Mouse (Mus musculus) macrophage (primary cell): ENCODE measurements around the gene Eva1c. TPM values are rescaled to one million over a fixed set of nuclear protein-coding genes. Genes with fewer than 3 reads are reported as not detected.
A peak's percentile ranks its signal among the peaks of the same experiment; 100 is the strongest.

Experiments used
- H3K27ac ChIP-seq: fragments of 350-480 bp; formaldehyde crosslinking; 2 replicates; pipeline ENCODE4 v1.9.0; 2021
- H3K36me3 ChIP-seq: fragments of 350-480 bp; formaldehyde crosslinking; 2 replicates; pipeline ENCODE4 v1.9.0; 2021; ENCODE audit errors: inconsistent target
- H3K4me3 ChIP-seq: fragments of 350-480 bp; formaldehyde crosslinking; 2 replicates; pipeline ENCODE4 v1.9.0; 2021; ENCODE audit errors: inconsistent target
- H3K79me2 ChIP-seq: fragments of 350-480 bp; formaldehyde crosslinking; 2 replicates; pipeline ENCODE4 v1.9.0; 2021; ENCODE audit errors: inconsistent target
- WGBS: methylation state at CpG from one replicate; pipeline ENCODE4 v1.1.7; 2026; ENCODE audit warnings: inconsistent platforms; ENCODE audit not compliant: missing documents; 5-methylcytosine and 5-hydroxymethylcytosine counted together
- polyA plus RNA-seq: library from polyadenylated mRNA; stranded (reverse); fragments of 250-400 nt; gene quantifications from 3 replicates; pipeline ENCODE4 v1.2.4, GENCODE M21; 2018; ENCODE audit warnings: inconsistent platforms

Gene Eva1c
- polyA plus RNA-seq, 1 experiment from 2014 or later = not detected

DNA sequence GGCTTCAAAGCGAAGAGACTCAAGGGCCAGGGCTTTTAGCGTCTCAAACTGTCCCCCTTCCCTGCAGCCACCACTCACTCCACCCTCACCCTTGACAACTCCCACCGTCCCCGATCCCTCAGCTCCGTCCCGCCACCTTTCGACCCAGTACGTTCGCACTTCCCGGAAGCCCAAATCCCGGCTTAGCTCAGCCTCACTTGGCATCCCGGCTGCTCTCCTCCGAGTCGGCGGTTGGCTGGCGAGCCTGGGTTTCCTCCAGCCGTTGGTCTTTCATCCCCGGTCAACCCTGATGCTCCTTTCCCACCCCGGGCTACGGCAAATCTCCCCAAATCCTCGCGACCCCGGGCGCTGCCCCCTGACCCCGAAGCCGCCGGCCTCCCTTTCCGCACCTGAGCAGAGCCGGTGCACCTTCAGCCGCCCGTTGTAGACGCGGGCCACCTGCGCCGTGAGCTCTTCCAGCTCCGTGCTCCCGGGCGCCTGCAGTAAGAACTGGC lies 107.7 kb downstream of the Eva1c start:
- Histone ChIP-seq H3K79me2 (no peaks in the 10 kb centered on the region), H3K36me3 (peaks cover 24% of the 10 kb centered on the region), H3K27ac (peak overlapping the region; percentile 13; the same call in 1 of the 2 replicates), H3K4me3 (peak overlapping the region; percentile 71)
- under 1% methylated on average over 35 of the region's 38 CpGs for whole genome bisulfite sequencing

DNA sequence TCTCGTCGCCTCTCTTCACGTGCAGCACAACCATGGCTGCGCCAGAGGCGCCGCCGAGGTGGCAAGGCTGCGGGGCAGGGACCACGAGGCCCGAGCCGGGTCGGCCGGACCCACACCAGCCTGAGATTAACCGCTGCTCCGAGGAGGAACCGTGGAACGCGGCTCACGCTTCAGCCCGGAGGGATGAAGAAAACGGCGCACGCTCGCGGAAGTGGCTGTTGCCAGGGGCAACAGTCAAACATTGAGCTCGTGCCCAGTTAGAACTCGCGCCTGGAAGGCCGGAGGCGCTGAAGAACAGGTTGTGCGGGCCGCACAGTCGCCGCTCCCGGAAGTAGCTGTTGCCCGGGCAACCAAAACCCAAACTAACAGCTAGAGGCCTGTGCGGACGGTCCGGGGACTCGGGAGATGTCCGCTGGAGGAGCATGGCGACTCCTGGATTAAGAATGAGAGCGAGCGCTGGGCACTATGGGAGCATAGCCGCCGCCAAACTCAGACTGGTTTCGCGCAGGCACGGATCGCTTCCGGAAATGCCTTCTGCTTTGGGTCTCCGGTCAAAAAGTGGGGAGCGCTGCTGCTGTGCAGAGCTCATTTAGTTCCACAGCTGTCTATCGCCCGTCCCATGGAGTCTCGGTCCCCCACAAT lies 108.3 kb downstream of the Eva1c start, which contains the start of gene Cfap298:
Gene Cfap298 (minus strand): TSS at position 428 of the 642 bp plus-strand sequence.
- H3K36me3 ChIP-seq = peaks cover 28% of the 10 kb centered on the region
- no peaks in the 10 kb centered on the region for H3K79me2 ChIP-seq
- under 1% methylated on average over 56 of the region's 56 CpGs for WGBS

DNA sequence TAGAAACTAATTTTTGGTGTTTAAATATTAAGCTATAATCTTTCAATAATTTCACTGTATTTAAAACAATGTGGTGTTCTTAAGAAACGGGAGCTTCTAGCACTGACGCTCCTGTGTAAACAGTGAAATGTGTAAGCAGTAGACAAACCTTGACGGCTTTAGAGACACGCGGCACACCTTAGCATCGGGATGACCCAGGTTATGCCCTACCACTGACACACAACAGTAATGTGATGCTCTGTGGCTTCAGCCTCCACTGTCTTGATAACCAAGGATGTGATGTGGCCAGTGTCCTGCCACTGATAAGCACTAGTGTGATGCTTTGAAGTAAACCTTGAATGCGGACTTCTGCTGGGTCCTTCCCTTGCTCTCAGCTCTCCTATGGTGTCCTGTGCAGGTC lies 114.7 kb downstream of the Eva1c start:
- H3K36me3 ChIP-seq = peaks cover 91% of the 10 kb centered on the region
- H3K79me2 ChIP-seq = no peaks in the 10 kb centered on the region
- no peak overlapping the region for H3K27ac ChIP-seq
- no peak overlapping the region for H3K4me3 ChIP-seq
- WGBS = 93% methylated on average over 7 of the region's 7 CpGs

More for the DNA sequence above, 108.3 kb downstream of the Eva1c start, which contains the start of gene Cfap298:
- peak within 1 kb of the TSS; percentile 71 for H3K4me3 ChIP-seq
- peak within 1 kb of the TSS; percentile 13; the same call in 1 of the 2 replicates for H3K27ac ChIP-seq

DNA sequence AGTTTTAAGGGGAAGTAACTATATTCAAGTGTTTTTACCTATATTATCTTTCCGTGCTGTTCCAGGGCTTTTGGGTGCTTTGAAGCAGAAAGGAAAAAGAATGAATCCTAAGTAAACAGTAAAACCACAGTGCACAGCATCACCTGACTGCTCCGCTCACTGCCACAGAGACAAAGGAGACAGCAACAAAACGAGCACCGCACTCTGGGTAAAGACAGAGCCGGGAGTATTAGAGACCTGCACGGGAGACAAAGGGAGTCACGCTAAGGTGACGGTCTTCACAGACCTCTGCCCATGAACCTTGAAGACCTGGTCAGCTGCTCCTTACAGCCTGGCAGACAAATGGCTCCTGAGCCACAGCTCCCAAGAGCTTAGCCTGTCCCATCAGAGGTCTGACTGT lies 120.5 kb downstream of the Eva1c start:
- H3K27ac ChIP-seq = no peak overlapping the region
- H3K79me2 ChIP-seq = no peaks in the 10 kb centered on the region
- no peak overlapping the region for H3K4me3 ChIP-seq
- peaks cover 97% of the 10 kb centered on the region for H3K36me3 ChIP-seq
- WGBS = 95% methylated on average over 8 of the region's 8 CpGs

DNA sequence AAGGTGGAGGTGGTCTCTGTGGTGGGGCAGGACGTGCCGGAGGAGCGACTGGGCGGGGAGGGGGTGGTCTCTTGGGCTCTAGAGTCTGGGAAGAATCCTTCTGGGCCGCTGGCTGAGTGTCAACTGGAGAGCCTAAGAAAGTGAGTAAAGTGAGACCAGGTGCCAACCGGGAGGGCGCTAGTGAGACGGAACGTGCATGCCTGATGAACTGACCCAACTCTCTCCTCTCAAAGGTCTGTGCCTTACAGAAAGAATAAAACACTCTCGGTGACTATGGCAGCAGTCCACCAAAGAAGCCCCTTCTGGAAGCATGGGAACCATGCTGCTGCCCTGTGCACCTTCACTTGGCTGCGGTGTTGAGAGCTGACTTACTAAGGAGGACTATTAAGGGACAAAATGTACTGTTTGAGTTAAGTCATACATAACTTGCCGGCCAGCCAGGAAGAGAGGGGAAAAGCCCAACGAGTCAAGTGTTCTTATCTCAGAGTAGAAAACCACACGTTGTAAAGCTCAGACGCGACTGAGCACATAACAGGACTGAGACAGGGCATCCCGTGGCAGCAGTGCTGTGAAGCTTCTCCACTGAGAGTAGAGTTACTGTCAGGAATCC lies 123.9 kb downstream of the Eva1c start:
- WGBS = 92% methylated on average over 17 of the region's 17 CpGs
- Histone ChIP-seq H3K4me3 (no peak overlapping the region), H3K36me3 (peaks cover 94% of the 10 kb centered on the region)

DNA sequence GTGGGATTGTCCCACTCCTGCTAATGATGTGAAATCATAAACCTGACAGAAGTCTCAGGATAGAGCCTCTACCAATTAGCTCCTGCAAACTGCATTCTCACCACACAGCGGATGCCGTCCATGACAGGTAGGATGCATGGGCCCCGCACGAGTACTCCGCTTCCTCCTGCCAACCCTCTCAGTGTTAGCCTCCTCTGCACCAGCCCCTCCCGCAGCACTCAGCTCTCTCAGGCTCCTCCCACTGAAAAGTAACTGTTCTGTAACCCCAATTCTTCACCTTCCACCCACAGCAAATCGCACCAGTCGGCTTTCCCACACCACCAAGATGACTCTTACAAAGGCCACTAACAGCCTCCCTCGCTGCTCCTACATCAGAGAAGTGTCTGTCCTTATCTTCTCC lies 126.6 kb downstream of the Eva1c start:
- H3K27ac ChIP-seq = no peak overlapping the region
- H3K36me3 ChIP-seq = peaks cover 92% of the 10 kb centered on the region
- 84% methylated on average over 9 of the region's 9 CpGs for WGBS
- no peak overlapping the region for H3K4me3 ChIP-seq
- no peaks in the 10 kb centered on the region for H3K79me2 ChIP-seq

More for the DNA sequence above, 123.9 kb downstream of the Eva1c start:
- Histone ChIP-seq H3K79me2 (no peaks in the 10 kb centered on the region), H3K27ac (no peak overlapping the region)

DNA sequence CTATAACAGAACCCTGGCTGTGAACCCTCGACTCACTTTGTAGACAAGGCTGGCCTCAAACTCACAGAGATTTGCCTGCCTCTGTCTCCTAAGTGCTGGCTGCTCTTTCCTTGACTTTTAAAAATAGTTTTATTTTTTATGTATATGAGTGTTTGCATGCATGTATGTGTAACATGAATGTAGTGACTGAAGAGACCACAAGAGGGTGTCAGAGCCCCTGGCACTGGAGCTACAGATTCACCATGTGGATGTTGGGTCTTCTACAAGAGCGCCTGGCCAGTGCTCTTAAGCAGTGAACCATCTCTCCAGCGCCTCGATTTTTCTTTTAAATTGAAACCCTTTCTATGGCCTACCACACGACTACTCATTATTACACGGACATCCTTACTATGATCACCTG lies 127.3 kb downstream of the Eva1c start:
- Histone ChIP-seq H3K4me3 (no peak overlapping the region), H3K79me2 (no peaks in the 10 kb centered on the region), H3K36me3 (peaks cover 94% of the 10 kb centered on the region), H3K27ac (no peak overlapping the region)
- 94% methylated on average over 6 of the region's 6 CpGs for WGBS

Other genes with a start within 250 kb of the Eva1c start
- 13.5 to 23.9 TPM (median 15.4 TPM) in 3 replicates for gene Mis18a, start 99.3 kb upstream of the Eva1c start, polyA plus RNA-seq
- 0.38 to 1.3 TPM (median 1.2 TPM) in 3 replicates for gene Mrap, start 88.5 kb upstream of the Eva1c start, polyA plus RNA-seq
- 1.9 to 4.5 TPM (median 3.0 TPM) in 3 replicates for gene Urb1, start 16.3 kb upstream of the Eva1c start, polyA plus RNA-seq
- gene Cfap298, start 108.4 kb downstream of the Eva1c start, polyA plus RNA-seq = 4.4 to 21.5 TPM (median 8.0 TPM) in 3 replicates
- gene Synj1, start 184.6 kb downstream of the Eva1c start, polyA plus RNA-seq = 79.6 to 138 TPM (median 127 TPM) in 3 replicates
- gene Paxbp1, start 217.8 kb downstream of the Eva1c start, polyA plus RNA-seq = 23.7 to 51.4 TPM (median 36.2 TPM) in 3 replicates